Mouse (Mus musculus) left cerebral cortex, adult 8-10 months (tissue): ENCODE results near the gene Mrpl49. TPM values are rescaled to one million over a fixed set of nuclear protein-coding genes. Genes with fewer than 3 reads are reported as not detected.
"Not testable (repeated sequence)": the region's sequence is repeated elsewhere in the genome, so short reads cannot be mapped to it uniquely, and the experiment has no call there.

Experiments used
- DNase-seq, 2 experiments: peaks; one replicate each; pipeline ENCODE4 v3.0.0; 2022; ENCODE audit warnings: low spot score in 2 of 2
- total RNA-seq, 4 experiments: library from RNA; stranded (reverse); gene quantifications; 2 replicates each; pipeline ENCODE4 v1.2.4; 2022

The Mrpl49 gene
- total RNA-seq, 4 experiments from 2014 or later: 42.7 to 55.2 (median 44.9) TPM

- DNase-seq: peak; percentile 60 to 80
Measured at GRCm38 (mm10) chr19:6067011-6067723, 9.6 kb upstream of the Mrpl49 start.

DNA sequence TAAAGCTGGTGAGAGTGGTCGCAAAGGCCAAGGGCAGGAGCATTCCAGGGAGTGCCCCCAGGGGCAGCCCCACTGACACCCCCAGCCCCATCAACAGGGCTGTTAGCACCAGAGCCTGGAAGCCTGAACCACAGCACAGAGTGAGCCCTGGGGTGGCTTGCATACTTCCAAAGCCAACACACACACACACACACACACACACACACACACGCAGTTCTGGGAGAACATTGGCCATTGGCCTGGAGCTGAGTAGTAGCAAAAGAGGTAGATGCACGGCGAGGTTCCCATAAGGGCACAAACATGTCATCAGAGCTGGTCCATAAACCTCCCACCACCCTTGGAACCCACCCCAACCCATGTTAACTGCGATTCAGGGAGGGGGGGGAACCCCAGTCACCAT lies 9.0 kb upstream of the Mrpl49 start:
- no peak for DNase-seq

DNA sequence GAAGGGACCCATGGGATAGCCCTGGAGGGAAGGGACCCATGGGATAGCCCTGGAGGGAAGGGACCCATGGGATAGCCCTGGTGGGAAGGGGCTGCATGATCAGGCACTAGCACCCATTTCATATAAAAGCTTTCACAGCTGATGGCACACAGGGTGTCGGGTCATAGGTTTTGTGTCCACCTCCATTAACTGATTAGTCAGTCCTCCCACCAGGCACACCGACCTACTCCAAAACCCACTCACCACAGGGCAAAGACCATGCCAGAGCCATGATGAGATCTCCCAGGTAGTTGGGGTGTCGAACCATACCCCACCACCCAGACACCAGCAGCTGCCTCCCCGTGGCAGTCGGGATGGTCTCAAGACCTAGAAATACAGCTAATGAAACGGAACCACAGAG lies 5.5 kb upstream of the Mrpl49 start:
- DNase-seq: no peak

DNA sequence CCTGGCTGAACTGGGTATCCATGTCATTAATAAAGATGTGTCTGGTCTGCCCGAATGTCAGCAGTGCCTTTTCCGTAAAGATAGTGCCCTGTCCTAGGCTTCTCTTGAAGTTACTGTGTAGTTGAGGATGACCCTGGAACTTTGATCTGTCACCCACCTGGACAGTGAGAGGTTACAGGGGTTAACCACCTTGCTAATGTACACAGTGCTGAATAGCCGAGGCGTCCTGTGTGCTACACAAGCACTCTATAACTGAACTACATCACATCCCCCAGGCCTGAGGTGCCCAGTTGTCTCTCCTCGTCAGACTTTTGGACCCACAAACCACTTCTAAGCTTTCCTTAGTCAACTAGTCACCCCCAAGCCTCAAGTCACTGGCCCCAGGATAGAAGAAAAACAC lies 4.8 kb upstream of the Mrpl49 start:
- no peak for DNase-seq

- DNase-seq: no peak
Measured at GRCm38 (mm10) chr19:6061641-6062302, 4.2 kb upstream of the Mrpl49 start.

DNA sequence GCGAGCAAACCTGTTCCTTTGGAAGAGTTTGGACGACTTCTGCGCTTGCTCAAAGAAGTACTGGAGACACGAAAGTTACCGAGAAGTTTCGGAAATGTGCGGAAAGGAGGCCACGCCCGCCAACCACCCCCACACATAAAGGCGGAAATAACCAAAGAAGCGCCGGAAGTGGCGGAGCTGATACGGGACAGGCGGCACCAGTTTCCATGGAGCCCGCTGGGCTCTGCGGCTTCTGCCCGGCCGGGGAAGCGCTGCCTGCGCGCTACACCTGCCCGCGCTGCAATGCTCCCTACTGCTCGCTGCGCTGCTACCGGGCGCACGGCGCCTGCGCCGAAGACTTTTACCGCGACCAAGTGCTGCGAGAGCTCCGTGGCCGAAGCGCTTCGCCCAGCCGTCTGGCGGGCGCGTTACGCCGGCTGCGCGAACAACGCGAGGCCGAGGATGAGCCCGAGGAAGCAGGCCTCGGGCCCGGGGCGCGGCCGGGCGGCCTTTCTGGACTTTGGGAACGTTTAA lies 3.5 kb upstream of the Mrpl49 start, which contains the start of gene Znhit2:
Gene Znhit2, plus strand, starts transcription at position 172 of the 513 bp plus-strand sequence.
- peak; percentile 83 to 92 for DNase-seq

- DNase-seq: no peak
Measured at GRCm38 (mm10) chr19:6058966-6059365, 1.4 kb upstream of the Mrpl49 start.

GRCm38 (mm10) chr19:6058513-6058912 lies 928 bp upstream of the Mrpl49 start:
- no peak for DNase-seq

DNA sequence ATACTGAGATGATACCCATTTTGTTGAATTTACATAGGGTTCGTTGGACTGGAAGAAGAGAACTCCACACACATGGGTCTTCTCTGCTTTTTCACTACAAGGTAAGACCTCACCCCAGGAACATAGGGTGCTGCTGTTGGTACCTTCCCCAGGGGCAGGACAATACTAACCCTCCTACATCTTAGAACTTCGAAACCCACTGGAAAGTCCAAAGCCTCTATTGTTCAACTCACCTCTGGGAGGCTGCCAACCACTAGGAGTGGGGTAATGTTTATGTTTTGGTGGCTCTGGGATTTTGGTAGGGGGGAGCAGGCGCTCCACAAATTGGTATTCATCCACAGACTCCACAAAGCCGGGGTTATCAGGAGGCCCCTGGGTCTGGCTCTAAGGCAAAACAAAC lies 889 bp downstream of the Mrpl49 start:
- DNase-seq: no peak

GRCm38 (mm10) chr19:6054296-6054695 lies 3.3 kb downstream of the Mrpl49 start:
- DNase-seq: no peak

DNA sequence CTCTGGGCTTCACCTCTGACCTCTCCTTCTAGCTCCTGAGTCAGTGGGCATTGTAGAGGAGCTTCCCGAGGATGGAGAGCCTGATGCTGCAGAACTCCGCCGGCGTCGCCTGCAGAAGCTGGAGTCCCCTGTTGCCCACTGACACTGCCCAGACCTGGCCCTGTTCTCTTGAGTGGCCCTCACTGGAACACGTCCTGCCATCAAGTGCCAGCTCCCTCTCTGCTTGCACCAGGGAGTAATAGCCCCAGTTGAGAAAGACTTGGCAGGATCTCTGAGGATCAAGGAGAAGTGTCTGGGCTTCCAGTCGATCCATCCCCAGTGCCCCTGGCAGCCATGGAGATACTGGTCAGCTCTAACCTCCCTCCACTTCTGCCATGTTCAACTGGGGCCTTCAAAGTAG lies 5.1 kb downstream of the Mrpl49 start:
- no peak for DNase-seq

DNA sequence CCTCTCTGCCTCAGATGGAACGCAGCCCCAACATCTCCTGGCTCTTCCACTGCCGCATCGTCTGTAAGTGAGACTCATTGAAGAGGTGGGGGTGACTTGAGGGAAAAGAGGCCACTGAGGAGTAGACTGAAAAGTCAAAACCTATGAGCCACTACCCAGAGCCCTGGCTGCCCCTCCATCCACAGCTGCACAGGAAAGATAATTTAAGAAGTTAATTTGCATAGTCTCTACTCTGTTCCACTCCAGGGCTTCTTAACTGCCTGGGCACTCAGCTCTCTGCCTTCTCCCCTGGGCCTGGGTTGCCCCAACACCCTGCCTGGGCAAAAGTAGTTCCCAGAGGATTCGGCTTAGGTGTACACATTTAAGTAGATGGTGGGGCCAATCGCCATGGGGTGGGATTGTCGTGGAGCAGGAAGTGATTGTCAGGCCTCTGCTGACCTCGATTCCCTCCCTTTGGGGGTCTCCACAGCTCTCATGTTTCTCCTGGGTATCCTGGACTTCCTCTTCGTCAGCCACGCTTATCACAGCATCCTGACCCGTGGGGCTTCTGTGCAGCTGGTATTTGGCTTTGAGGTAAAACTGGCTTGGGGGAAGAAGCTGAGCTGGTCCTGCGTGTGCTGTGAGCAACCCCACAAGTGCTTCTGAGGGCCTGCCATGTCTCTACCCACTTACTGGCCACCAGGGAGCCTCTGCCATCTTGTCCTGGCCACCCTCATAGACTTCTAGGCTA lies 8.7 kb downstream of the Mrpl49 start:
- no peak for DNase-seq

GRCm38 (mm10) chr19:6047899-6048166 lies 9.8 kb downstream of the Mrpl49 start:
- DNase-seq: no peak

DNA sequence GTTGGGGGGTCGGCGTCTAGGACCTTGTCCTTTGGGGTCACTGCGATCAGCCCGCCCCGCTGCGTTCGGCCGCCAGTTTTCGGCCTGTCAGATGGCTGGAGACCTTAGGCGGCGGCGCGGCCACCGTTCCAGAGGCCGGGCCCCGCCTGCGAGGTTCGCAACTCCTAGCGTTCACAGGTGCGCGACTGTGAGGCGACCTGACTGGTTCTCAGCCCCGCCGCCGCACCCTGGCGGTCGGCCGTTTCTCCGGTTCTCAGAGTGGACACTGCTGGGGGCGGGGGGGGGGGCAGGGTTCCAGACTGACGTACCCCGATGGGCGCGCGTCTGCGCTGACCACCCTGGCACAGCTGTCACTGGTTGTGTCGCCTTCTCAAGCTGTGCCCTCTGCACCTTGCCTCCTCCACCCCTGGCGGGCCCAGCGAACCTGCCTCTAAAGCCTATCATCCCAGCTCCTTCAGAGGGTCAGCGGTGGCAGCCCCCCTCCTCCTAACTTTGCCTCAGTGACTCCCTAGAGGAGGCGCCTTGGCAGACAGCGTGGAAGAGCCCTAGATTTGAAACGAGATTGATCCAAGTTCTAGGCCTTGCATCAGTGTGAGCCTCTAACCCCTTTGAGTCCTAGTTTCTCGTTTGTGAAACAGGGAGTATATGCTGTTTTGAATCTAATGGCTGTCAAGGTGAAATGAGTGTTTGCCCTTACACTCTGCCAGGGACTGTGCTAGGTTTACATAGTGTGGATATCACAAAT lies 10.3 kb downstream of the Mrpl49 start:
- no peak for DNase-seq

DNA sequence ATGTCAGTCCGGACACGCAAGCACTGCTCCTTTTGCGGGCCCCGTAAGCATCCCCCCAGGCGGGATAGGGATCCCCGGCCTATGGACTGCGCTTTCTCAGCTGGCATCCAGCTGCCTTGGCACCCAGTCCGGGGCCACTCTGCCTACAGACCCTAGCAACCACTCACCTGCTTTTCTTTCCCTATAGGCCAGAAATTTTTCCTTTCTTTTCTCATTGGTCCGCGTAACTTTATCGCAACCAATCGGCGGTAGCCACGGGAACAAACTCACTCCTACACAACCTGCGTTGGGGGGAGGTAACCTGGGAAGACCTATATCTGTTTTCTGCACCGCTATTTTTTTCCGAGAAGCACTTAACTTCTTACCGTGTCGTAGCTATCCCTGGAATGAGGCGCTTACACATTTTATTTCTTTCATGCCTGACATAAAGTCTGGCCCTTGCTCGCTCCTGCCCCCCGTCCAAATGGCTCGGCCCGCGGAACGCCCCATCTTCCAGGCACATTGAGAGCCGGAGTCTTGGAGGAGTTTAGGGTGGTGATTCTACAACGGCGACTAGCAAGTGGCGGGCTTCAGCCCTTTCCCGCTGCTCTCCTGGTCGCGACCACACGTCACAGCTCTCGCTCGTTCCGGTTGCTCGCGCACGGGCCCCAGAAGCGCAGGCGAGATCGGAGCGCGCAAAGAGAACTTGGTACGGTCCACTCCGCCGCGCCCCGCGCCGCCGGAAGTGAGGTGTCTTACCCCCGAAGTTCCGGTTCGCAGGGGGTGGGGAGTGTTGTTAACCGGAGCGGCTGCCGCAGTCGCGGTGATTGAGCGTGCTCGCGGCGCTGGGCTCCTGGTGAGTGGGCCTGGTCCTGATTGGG lies 11.1 kb downstream of the Mrpl49 start, which contains the start of gene Syvn1:
Gene Syvn1, plus strand, starts transcription at position 283 of the 860 bp plus-strand sequence.
- DNase-seq: peak; percentile 87 to 92

- no peak for DNase-seq
Measured at GRCm38 (mm10) chr19:6045366-6046293, 12.0 kb downstream of the Mrpl49 start.

DNA sequence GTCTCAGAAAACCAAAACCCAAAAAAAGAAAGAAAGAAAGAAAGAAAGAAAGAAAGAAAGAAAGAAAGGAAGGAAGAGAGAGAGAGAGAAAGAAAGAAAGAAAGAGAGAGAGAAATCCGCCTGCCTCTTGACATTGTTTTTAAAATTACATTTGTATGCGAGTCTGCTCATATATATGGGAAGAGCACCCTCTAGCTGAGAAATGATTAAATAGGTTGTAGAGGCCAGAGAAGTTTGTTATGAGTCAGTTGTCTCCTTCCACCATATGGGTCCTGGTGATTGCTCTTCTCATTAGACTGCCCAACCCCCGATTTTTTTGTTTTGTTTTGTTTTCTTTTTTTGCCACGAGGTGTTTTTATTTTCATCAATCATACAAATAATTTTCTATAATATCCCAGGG lies 13.5 kb downstream of the Mrpl49 start:
- not testable (repeated sequence) for DNase-seq

GRCm38 (mm10) chr19:6042293-6042692 lies 15.3 kb downstream of the Mrpl49 start:
- DNase-seq: no peak

GRCm38 (mm10) chr19:6040002-6040401 lies 17.6 kb downstream of the Mrpl49 start:
- no peak for DNase-seq
